Comparison of ENCODE assay signal across 15 mouse cellular contexts in the genomic region with DNA sequence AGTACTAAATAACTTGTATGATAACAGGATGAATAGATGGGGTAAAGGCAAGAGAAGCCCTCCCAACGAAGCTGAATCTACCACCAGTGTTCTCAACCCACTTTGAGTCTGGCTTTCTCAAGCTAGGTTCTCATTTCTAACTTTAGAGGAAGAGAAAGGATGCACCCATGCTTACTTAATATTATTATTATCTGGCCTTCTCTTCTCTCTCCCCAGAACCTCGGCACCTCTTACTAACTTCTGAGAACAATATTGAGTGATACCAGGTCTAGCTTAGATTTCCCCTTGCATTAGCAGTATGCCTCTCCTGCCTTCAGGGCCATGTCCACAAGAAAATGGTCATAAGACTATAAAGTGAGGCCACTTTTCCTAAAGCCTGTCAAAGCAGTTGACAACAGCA. TPM values are rescaled to one million over a fixed set of nuclear protein-coding genes. Genes with fewer than 3 reads are reported as not detected.
DNase-seq lines count a peak whose midpoint lies in the region; ATAC-seq and TF ChIP-seq lines count a peak whose summit lies in the region.
"Had no signal": no experiment of that assay in that cellular context is flagged by ENCODE, and none has a peak within 500 bp of the region (broad histone marks: within the 10 kb centered on the region; RNA-seq: fewer than 3 reads in every experiment).

No protein-coding gene starts in this region.

- no peak overlapping the region for H3K4me2 ChIP-seq in heart, embryonic 16.5 days (ENCODE audit: low read depth, low read length)
- no peak overlapping the region for H3K4me2 ChIP-seq in heart, embryonic 11.5 days
- H3K4me2 ChIP-seq in liver, embryonic 11.5 days: no peak overlapping the region
- H3K4me2 ChIP-seq: embryonic facial prominence, embryonic 15.5 days; forebrain, embryonic 15.5 days; hindbrain, embryonic 13.5 days had no signal

- ATAC-seq in heart, embryonic 16.5 days (replicated peaks; ENCODE audit: extremely low read depth, insufficient read depth, low FRiP score): no peak; the same call in 1 of the 2 replicates
- ATAC-seq in heart, embryonic 11.5 days (replicated peaks; ENCODE audit: insufficient number of reproducible peaks, low FRiP score, low TSS enrichment): no peak
- no peak for ATAC-seq in liver, embryonic 11.5 days (replicated peaks; ENCODE audit: low FRiP score)
- ATAC-seq: forebrain, embryonic 15.5 days; inflammation-experienced regulatory T-cells, adult 6 months had no signal

- H3K27ac ChIP-seq in heart, embryonic 16.5 days (ENCODE audit: low read length): peak overlapping the region; percentile 66
- H3K27ac ChIP-seq in heart, embryonic 11.5 days (ENCODE audit: low read depth, low read length): no peak overlapping the region
- H3K27ac ChIP-seq in liver, adult 2 months (replicated peaks; ENCODE audit: insufficient read depth, low read depth, low read length): peak overlapping the region; percentile 48
- no peak overlapping the region for H3K27ac ChIP-seq in liver, embryonic 11.5 days (ENCODE audit: low read depth, low read length)
- H3K27ac ChIP-seq in MEL (ENCODE audit: control insufficient read depth, low read depth, low read length): peak overlapping the region; percentile 47
- peak overlapping the region; percentile 13 for H3K27ac ChIP-seq in bone marrow macrophage, adult 2 months (ENCODE audit: insufficient read depth, low read depth, low read length)
- H3K27ac ChIP-seq: embryonic facial prominence, embryonic 15.5 days; forebrain, embryonic 15.5 days; hindbrain, embryonic 13.5 days had no signal

- H3K4me3 ChIP-seq in heart, embryonic 16.5 days (ENCODE audit: low read length): no peak overlapping the region
- H3K4me3 ChIP-seq in heart, embryonic 11.5 days (ENCODE audit: low read depth, low read length): no peak overlapping the region
- no peak overlapping the region for H3K4me3 ChIP-seq in liver, adult 2 months (ENCODE audit: insufficient read depth, low read depth, low read length)
- no peak overlapping the region for H3K4me3 ChIP-seq in liver, embryonic 11.5 days (ENCODE audit: low read depth, low read length)
- H3K4me3 ChIP-seq in MEL (ENCODE audit: control insufficient read depth in 1 of 2, insufficient read depth in 1 of 2, low read depth in 2 of 2, low read length in 2 of 2): no peak overlapping the region
- no peak overlapping the region for H3K4me3 ChIP-seq in bone marrow macrophage, adult 2 months (ENCODE audit: insufficient read depth, low read length)
- H3K4me3 ChIP-seq: embryonic facial prominence, embryonic 15.5 days; erythroblast, embryonic 14.5 days; forebrain, embryonic 15.5 days; hindbrain, embryonic 13.5 days had no signal

- TF ChIP-seq RAD21 in MEL (IDR thresholded peaks at IDR 0.05; ENCODE audit: low read depth, low read length): no peak

- peaks cover 33% of the 10 kb centered on the region for H3K4me1 ChIP-seq in heart, embryonic 16.5 days (ENCODE audit: control insufficient read depth, insufficient read depth, low read length)
- H3K4me1 ChIP-seq in heart, embryonic 11.5 days (ENCODE audit: control insufficient read depth, insufficient read depth, low read length): no peaks in the 10 kb centered on the region
- peaks cover 49% of the 10 kb centered on the region for H3K4me1 ChIP-seq in liver, adult 2 months (ENCODE audit: control insufficient read depth, insufficient read depth, low read length)
- peaks cover 17% of the 10 kb centered on the region for H3K4me1 ChIP-seq in liver, embryonic 11.5 days (replicated peaks; ENCODE audit: control insufficient read depth, insufficient read depth, low read length)
- peaks cover 20 to 26% of the 10 kb centered on the region in 2 experiments for H3K4me1 ChIP-seq in MEL (ENCODE audit: control insufficient read depth in 1 of 2, insufficient read depth in 2 of 2, low read length in 2 of 2)
- H3K4me1 ChIP-seq in bone marrow macrophage, adult 2 months (ENCODE audit: control insufficient read depth, insufficient read depth, low read length): peaks cover 42% of the 10 kb centered on the region

- no peak for TF ChIP-seq CTCF in liver, adult 2 months (IDR thresholded peaks at IDR 0.05; ENCODE audit: low read depth, low read length)
- no peak for TF ChIP-seq CTCF in MEL (IDR thresholded peaks at IDR 0.05 in 2 of 3, conservative IDR thresholded peaks at IDR 0.05 in 1 of 3; ENCODE audit: control insufficient read depth in 1 of 3, insufficient read depth in 1 of 3, low read depth in 2 of 3, low read length in 3 of 3, poor library complexity in 1 of 3, severe bottlenecking in 1 of 3)
- no peak for TF ChIP-seq CTCF in bone marrow macrophage, adult 2 months (IDR thresholded peaks at IDR 0.05; ENCODE audit: low read depth, low read length)

- no peaks in the 10 kb centered on the region for H3K36me3 ChIP-seq in heart, embryonic 16.5 days (ENCODE audit: control insufficient read depth, insufficient read depth)
- no peaks in the 10 kb centered on the region; the same call in 1 of the 2 replicates for H3K36me3 ChIP-seq in heart, embryonic 11.5 days (ENCODE audit: control insufficient read depth, insufficient read depth, low read length)
- peaks cover 12% of the 10 kb centered on the region for H3K36me3 ChIP-seq in liver, adult 2 months (ENCODE audit: control insufficient read depth, insufficient read depth, low read length)
- H3K36me3 ChIP-seq in liver, embryonic 11.5 days (ENCODE audit: control insufficient read depth, insufficient read depth, low read length): peaks cover 2% of the 10 kb centered on the region; the same call in 1 of the 2 replicates
- H3K36me3 ChIP-seq in MEL (ENCODE audit: control insufficient read depth in 1 of 2, insufficient read depth in 2 of 2, low read length in 2 of 2): peaks cover 18 to 43% of the 10 kb centered on the region in 2 experiments
- H3K36me3 ChIP-seq: embryonic facial prominence, embryonic 15.5 days; forebrain, embryonic 15.5 days; hindbrain, embryonic 13.5 days had no signal

- intact Hi-C loops in left cerebral cortex, postnatal 10 days (cut with DNase I): no loop called here

- H3K27me3 ChIP-seq in heart, embryonic 16.5 days (ENCODE audit: control insufficient read depth, insufficient read depth, low read length): no peaks in the 10 kb centered on the region
- H3K27me3 ChIP-seq in heart, embryonic 11.5 days (ENCODE audit: control insufficient read depth, insufficient read depth, low read length): no peaks in the 10 kb centered on the region
- no peaks in the 10 kb centered on the region for H3K27me3 ChIP-seq in liver, adult 2 months (ENCODE audit: control insufficient read depth, insufficient read depth, low read length)
- H3K27me3 ChIP-seq in liver, embryonic 11.5 days (replicated peaks; ENCODE audit: control insufficient read depth, insufficient read depth, low read length): no peaks in the 10 kb centered on the region
- no peaks in the 10 kb centered on the region for H3K27me3 ChIP-seq in MEL (ENCODE audit: control insufficient read depth in 1 of 2, insufficient read depth in 2 of 2, low read length in 2 of 2)
- H3K27me3 ChIP-seq: embryonic facial prominence, embryonic 15.5 days; forebrain, embryonic 15.5 days; hindbrain, embryonic 13.5 days had no signal

- no peaks in the 10 kb centered on the region for H3K9me3 ChIP-seq in heart, embryonic 16.5 days (replicated peaks; ENCODE audit: control insufficient read depth, low read length)
- no peaks in the 10 kb centered on the region for H3K9me3 ChIP-seq in heart, embryonic 11.5 days (replicated peaks; ENCODE audit: control insufficient read depth, low read length)
- no peaks in the 10 kb centered on the region for H3K9me3 ChIP-seq in liver, embryonic 11.5 days (ENCODE audit: control insufficient read depth, low read length)
- H3K9me3 ChIP-seq in MEL (replicated peaks; ENCODE audit: insufficient read depth, low read length): no peaks in the 10 kb centered on the region
- H3K9me3 ChIP-seq: embryonic facial prominence, embryonic 15.5 days; forebrain, embryonic 15.5 days; hindbrain, embryonic 13.5 days had no signal

- TF ChIP-seq EP300 in MEL (IDR thresholded peaks at IDR 0.05; ENCODE audit: low read depth in 1 of 2, low read length in 2 of 2): no peak

- peaks cover 56% of the 10 kb centered on the region for H3K79me2 ChIP-seq in liver, adult 2 months (ENCODE audit: control insufficient read depth, insufficient read depth, low read length)
- H3K79me2 ChIP-seq in MEL (ENCODE audit: control insufficient read depth, insufficient read depth, low read length, poor library complexity): peaks cover 78% of the 10 kb centered on the region

- no peak for TF ChIP-seq POLR2A in liver, adult 2 months (IDR thresholded peaks at IDR 0.05; ENCODE audit: extremely low read depth, insufficient read depth, low read length)
- TF ChIP-seq POLR2A in MEL (IDR thresholded peaks at IDR 0.05; ENCODE audit: control insufficient read depth in 1 of 2, insufficient read depth in 1 of 2, low read depth in 1 of 2, low read length in 2 of 2, poor library complexity in 1 of 2): no peak
- TF ChIP-seq POLR2A in bone marrow macrophage, adult 2 months (IDR thresholded peaks at IDR 0.05; ENCODE audit: borderline replicate concordance, low read depth, low read length): no peak

- no peak for DNase-seq in liver, adult 2 months (ENCODE audit: extremely low read depth, low read depth, low spot score)
- no peak for DNase-seq in liver, embryonic 11.5 days (ENCODE audit: low spot score)
- DNase-seq in MEL (ENCODE audit: low read depth, low spot score): peak; percentile 51
- DNase-seq in left cerebral cortex, postnatal 10 days (ENCODE audit: extremely low spot score in 1 of 2, low spot score in 2 of 2): no peak
- DNase-seq in spleen, postnatal 36 days (ENCODE audit: low spot score in 2 of 2): no peak
- DNase-seq: embryo, embryonic 11 days; gastrocnemius, postnatal 10 days had no signal

- WGBS in heart, embryonic 16.5 days: 69% methylated on average over 2 of the region's 2 CpGs
- 86% methylated on average over 2 of the region's 2 CpGs for WGBS in heart, embryonic 11.5 days (ENCODE audit: insufficient replicate concordance)
- WGBS in liver, adult 2 months: 38% methylated on average over 2 of the region's 2 CpGs
- WGBS in liver, embryonic 11.5 days: 66% methylated on average over 2 of the region's 2 CpGs

- no peak overlapping the region for H3K9ac ChIP-seq in heart, embryonic 16.5 days (ENCODE audit: low read length)
- H3K9ac ChIP-seq in heart, embryonic 11.5 days (ENCODE audit: low read depth, low read length): no peak overlapping the region
- H3K9ac ChIP-seq in liver, adult 2 months (ENCODE audit: low read depth, low read length): no peak overlapping the region
- H3K9ac ChIP-seq in liver, embryonic 11.5 days (ENCODE audit: low read depth, low read length): no peak overlapping the region
- H3K9ac ChIP-seq in MEL (ENCODE audit: control insufficient read depth, low read depth, low read length, poor library complexity, severe bottlenecking): no peak overlapping the region
- H3K9ac ChIP-seq: embryonic facial prominence, embryonic 15.5 days; forebrain, embryonic 15.5 days; hindbrain, embryonic 13.5 days had no signal

RNA-seq across cellular contexts. Expression of a gene that starts 16.4 kb away (rescaled TPM):
- polyA plus RNA-seq in heart, embryonic 16.5 days (2015; fragmentation: Nextera tagmentation; extraction: Ambion mirVana): 54.1 and 55.4 TPM in 2 replicates
- polyA plus RNA-seq in heart, embryonic 11.5 days (2014; fragmentation: Nextera tagmentation; extraction: Ambion mirVana): 67.1 and 76.2 TPM in 2 replicates
- total RNA-seq in liver, adult 2 months (2014; rRNA removed): 10.5 and 18.6 TPM in 2 replicates
- 18.3 and 18.4 TPM in 2 replicates for polyA plus RNA-seq in liver, adult 2 months (2012; rRNA removed)
- polyA plus RNA-seq in liver, embryonic 11.5 days (2014; fragmentation: Nextera tagmentation; extraction: Ambion mirVana): 84.6 and 97.6 TPM in 2 replicates
- 12.3 and 18.3 TPM in 2 replicates for total RNA-seq in MEL (2012; rRNA removed)
- polyA plus RNA-seq in MEL (2012; ENCODE audit: insufficient read depth in 1 of 2, insufficient read length in 2 of 2, low read depth in 1 of 2, low replicate concordance in 2 of 2, missing spikeins in 1 of 2): 10 to 100 TPM in 1 of 2 experiments, not detected in 1; 91.4 TPM
- polyA plus RNA-seq in bone marrow macrophage, adult 2 months (2012; ENCODE audit: insufficient read depth, insufficient read length, missing spikeins): 72.2 and 88.2 TPM in 2 replicates
- 100 to 1,000 TPM; 115 to 123 TPM for total RNA-seq in left cerebral cortex, postnatal 10 days (2021)

RNA-seq across cellular contexts. Expression of a gene that starts 52.9 kb away (rescaled TPM):
- 75.8 and 81.4 TPM in 2 replicates for polyA plus RNA-seq in heart, embryonic 16.5 days (2015; fragmentation: Nextera tagmentation; extraction: Ambion mirVana)
- polyA plus RNA-seq in heart, embryonic 11.5 days (2014; fragmentation: Nextera tagmentation; extraction: Ambion mirVana): 44.2 and 44.3 TPM in 2 replicates
- total RNA-seq in liver, adult 2 months (2014; rRNA removed): 30.3 and 31.6 TPM in 2 replicates
- polyA plus RNA-seq in liver, adult 2 months (2012; rRNA removed): 29.0 and 47.9 TPM in 2 replicates
- polyA plus RNA-seq in liver, embryonic 11.5 days (2014; fragmentation: Nextera tagmentation; extraction: Ambion mirVana): 54.9 and 60.9 TPM in 2 replicates
- 80.3 and 101 TPM in 2 replicates for total RNA-seq in MEL (2012; rRNA removed)
- 100 to 1,000 TPM in 1 of 2 experiments, 10 to 100 TPM in 1; 77.9 to 127 TPM for polyA plus RNA-seq in MEL (2012; ENCODE audit: insufficient read depth in 1 of 2, insufficient read length in 2 of 2, low read depth in 1 of 2, low replicate concordance in 2 of 2, missing spikeins in 1 of 2)
- polyA plus RNA-seq in bone marrow macrophage, adult 2 months (2012; ENCODE audit: insufficient read depth, insufficient read length, missing spikeins): 77.4 and 90.0 TPM in 2 replicates
- 10 to 100 TPM; 90.9 to 94.2 TPM for total RNA-seq in left cerebral cortex, postnatal 10 days (2021)

Comparison
In these comparisons a context has a peak if more than half of its experiments do, and no peak if none do; other contexts are left out.
1. H3K27ac ChIP-seq: peak in heart, embryonic 16.5 days (single experiment), liver, adult 2 months (single experiment), MEL (single experiment) and bone marrow macrophage, adult 2 months (single experiment); none in heart, embryonic 11.5 days (single experiment) and liver, embryonic 11.5 days (single experiment).